Mouse (Mus musculus): Measurements from ENCODE around the gene Mvp.

GRCm38 (mm10) chr7:127020491-127020890 is 6.1 kb upstream of the Mvp start:
- no peak for TF ChIP-seq CTCF (conservative IDR thresholded peaks at IDR 0.05; ENCODE audit: insufficient read depth, insufficient read length, low read depth, low read length)
- no peak for TF ChIP-seq POLR2A (IDR thresholded peaks at IDR 0.05; ENCODE audit: low read depth, low read length)
